Mouse (Mus musculus): ENCODE results near the gene Atxn1. TPM values are rescaled to one million over a fixed set of nuclear protein-coding genes. Genes with fewer than 3 reads are reported as not detected.
A peak's percentile ranks its signal among the peaks of the same experiment; 100 is the strongest.

Gene Atxn1
- polyA plus RNA-seq, 1 experiment from 2014 or later: 12.8 TPM

GRCm38 (mm10) chr13:45614762-45615161 lies 350.0 kb downstream of the Atxn1 start:
- WGBS: 47% methylated on average over 11 of the region's 11 CpGs
- H3K4me3 ChIP-seq: no peak overlapping the region
- no peak for ATAC-seq (replicated peaks)
- no peaks in the 10 kb centered on the region for H3K27me3 ChIP-seq
- no peak overlapping the region for H3K27ac ChIP-seq (replicated peaks)
- no peak overlapping the region for H3K4me2 ChIP-seq (replicated peaks)
- H3K9me3 ChIP-seq: no peaks in the 10 kb centered on the region
- peaks cover 8% of the 10 kb centered on the region for H3K4me1 ChIP-seq
- no peaks in the 10 kb centered on the region for H3K36me3 ChIP-seq
- no peak overlapping the region for H3K9ac ChIP-seq (replicated peaks)

- Histone ChIP-seq H3K9ac (replicated peaks) (no peak overlapping the region), H3K27me3 (no peaks in the 10 kb centered on the region), H3K27ac (replicated peaks) (no peak overlapping the region), H3K4me1 (peaks cover 8% of the 10 kb centered on the region), H3K4me2 (replicated peaks) (no peak overlapping the region), H3K36me3 (no peaks in the 10 kb centered on the region), H3K9me3 (no peaks in the 10 kb centered on the region), H3K4me3 (no peak overlapping the region)
- WGBS: 36% methylated on average over 5 of the region's 5 CpGs
- ATAC-seq (replicated peaks): 0 out of 2 replicates have a peak, but pooled peaks have one; percentile 26
These were observed 351.5 kb downstream of the Atxn1 start for GRCm38 (mm10) chr13:45613346-45613745.

GRCm38 (mm10) chr13:45611554-45611953 lies 353.3 kb downstream of the Atxn1 start:
- H3K4me2 ChIP-seq (replicated peaks): no peak overlapping the region
- no peaks in the 10 kb centered on the region for H3K27me3 ChIP-seq
- 69% methylated on average over 3 of the region's 3 CpGs for WGBS
- no peak overlapping the region for H3K4me3 ChIP-seq
- no peak overlapping the region for H3K27ac ChIP-seq (replicated peaks)
- H3K36me3 ChIP-seq: no peaks in the 10 kb centered on the region
- H3K4me1 ChIP-seq: peaks cover 8% of the 10 kb centered on the region
- no peak overlapping the region for H3K9ac ChIP-seq (replicated peaks)
- no peak for ATAC-seq (replicated peaks)
- no peaks in the 10 kb centered on the region for H3K9me3 ChIP-seq

- no peak for ATAC-seq (replicated peaks)
- no peak overlapping the region for H3K9ac ChIP-seq (replicated peaks)
- H3K27me3 ChIP-seq: no peaks in the 10 kb centered on the region
- H3K27ac ChIP-seq (replicated peaks): no peak overlapping the region
- no peaks in the 10 kb centered on the region for H3K36me3 ChIP-seq
- 30% methylated on average over 4 of the region's 4 CpGs for WGBS
- no peak overlapping the region for H3K4me3 ChIP-seq
- H3K9me3 ChIP-seq: no peaks in the 10 kb centered on the region
- no peak overlapping the region for H3K4me2 ChIP-seq (replicated peaks)
- peaks cover 1% of the 10 kb centered on the region for H3K4me1 ChIP-seq
These were observed 355.3 kb downstream of the Atxn1 start for GRCm38 (mm10) chr13:45609461-45609860.

- Histone ChIP-seq H3K4me2 (replicated peaks) (no peak overlapping the region), H3K36me3 (no peaks in the 10 kb centered on the region), H3K9me3 (no peaks in the 10 kb centered on the region), H3K27ac (replicated peaks) (no peak overlapping the region), H3K9ac (replicated peaks) (no peak overlapping the region), H3K27me3 (no peaks in the 10 kb centered on the region), H3K4me3 (no peak overlapping the region), H3K4me1 (no peaks in the 10 kb centered on the region)
- no peak for ATAC-seq (replicated peaks)
- WGBS: 98% methylated on average over 5 of the region's 5 CpGs
These were observed 356.2 kb downstream of the Atxn1 start for GRCm38 (mm10) chr13:45608593-45608992.

GRCm38 (mm10) chr13:45607946-45608345 lies 356.9 kb downstream of the Atxn1 start:
- no peaks in the 10 kb centered on the region for H3K9me3 ChIP-seq
- H3K4me1 ChIP-seq: no peaks in the 10 kb centered on the region
- 65% methylated on average over 2 of the region's 2 CpGs for WGBS
- ATAC-seq (replicated peaks): no peak
- no peak overlapping the region for H3K9ac ChIP-seq (replicated peaks)
- no peak overlapping the region for H3K4me3 ChIP-seq
- H3K36me3 ChIP-seq: no peaks in the 10 kb centered on the region
- no peaks in the 10 kb centered on the region for H3K27me3 ChIP-seq
- H3K4me2 ChIP-seq (replicated peaks): no peak overlapping the region
- H3K27ac ChIP-seq (replicated peaks): no peak overlapping the region

- Histone ChIP-seq H3K9ac (replicated peaks) (no peak overlapping the region), H3K4me3 (no peak overlapping the region), H3K4me2 (replicated peaks) (no peak overlapping the region), H3K27me3 (no peaks in the 10 kb centered on the region), H3K9me3 (no peaks in the 10 kb centered on the region), H3K36me3 (no peaks in the 10 kb centered on the region), H3K4me1 (peaks cover 9% of the 10 kb centered on the region; the same call in 1 of the 2 replicates), H3K27ac (replicated peaks) (no peak overlapping the region)
- WGBS: 91% methylated on average over 6 of the region's 6 CpGs
- ATAC-seq (replicated peaks): no peak
These were observed 361.2 kb downstream of the Atxn1 start for GRCm38 (mm10) chr13:45603636-45604035.

GRCm38 (mm10) chr13:45600443-45600842 lies 364.4 kb downstream of the Atxn1 start:
- Histone ChIP-seq H3K9me3 (no peaks in the 10 kb centered on the region), H3K9ac (replicated peaks) (no peak overlapping the region), H3K27me3 (no peaks in the 10 kb centered on the region), H3K36me3 (no peaks in the 10 kb centered on the region), H3K27ac (replicated peaks) (peak overlapping the region; percentile 12), H3K4me1 (peaks cover 10% of the 10 kb centered on the region; the same call in 1 of the 2 replicates), H3K4me3 (no peak overlapping the region), H3K4me2 (replicated peaks) (no peak overlapping the region)
- ATAC-seq (replicated peaks): no peak
- WGBS: 15% methylated on average over 6 of the region's 6 CpGs

GRCm38 (mm10) chr13:45599831-45600230 lies 365.0 kb downstream of the Atxn1 start:
- Histone ChIP-seq H3K4me3 (no peak overlapping the region), H3K36me3 (no peaks in the 10 kb centered on the region), H3K27me3 (no peaks in the 10 kb centered on the region), H3K4me1 (peaks cover 12% of the 10 kb centered on the region; the same call in 1 of the 2 replicates), H3K27ac (replicated peaks) (peak overlapping the region; percentile 12), H3K4me2 (replicated peaks) (no peak overlapping the region), H3K9ac (replicated peaks) (no peak overlapping the region), H3K9me3 (no peaks in the 10 kb centered on the region)
- WGBS: 14% methylated on average over 2 of the region's 2 CpGs
- ATAC-seq (replicated peaks): no peak

- H3K4me3 ChIP-seq: no peak overlapping the region
- H3K9me3 ChIP-seq: no peaks in the 10 kb centered on the region
- no peaks in the 10 kb centered on the region for H3K36me3 ChIP-seq
- H3K27me3 ChIP-seq: no peaks in the 10 kb centered on the region
- peaks cover 7% of the 10 kb centered on the region; the same call in 1 of the 2 replicates for H3K4me1 ChIP-seq
- H3K27ac ChIP-seq (replicated peaks): no peak overlapping the region
- H3K9ac ChIP-seq (replicated peaks): no peak overlapping the region
- WGBS: 66% methylated on average over 7 of the region's 7 CpGs
- no peak for ATAC-seq (replicated peaks)
- H3K4me2 ChIP-seq (replicated peaks): no peak overlapping the region
These were observed 369.4 kb downstream of the Atxn1 start for GRCm38 (mm10) chr13:45595416-45595815.

GRCm38 (mm10) chr13:45593914-45594313 lies 370.9 kb downstream of the Atxn1 start:
- H3K27me3 ChIP-seq: no peaks in the 10 kb centered on the region
- H3K9ac ChIP-seq (replicated peaks): no peak overlapping the region
- H3K9me3 ChIP-seq: no peaks in the 10 kb centered on the region
- 51% methylated on average over 1 of the region's 1 CpGs for WGBS
- H3K4me1 ChIP-seq: 0 out of 2 replicates have a peak, but pooled peaks cover 3% of the 10 kb centered on the region
- ATAC-seq (replicated peaks): no peak
- no peak overlapping the region for H3K4me3 ChIP-seq
- no peak overlapping the region for H3K27ac ChIP-seq (replicated peaks)
- H3K36me3 ChIP-seq: no peaks in the 10 kb centered on the region
- no peak overlapping the region for H3K4me2 ChIP-seq (replicated peaks)

GRCm38 (mm10) chr13:45590898-45591297 lies 373.9 kb downstream of the Atxn1 start:
- Histone ChIP-seq H3K4me3 (no peak overlapping the region), H3K4me2 (replicated peaks) (no peak overlapping the region), H3K4me1 (0 out of 2 replicates have a peak, but pooled peaks cover 3% of the 10 kb centered on the region), H3K27me3 (no peaks in the 10 kb centered on the region), H3K27ac (replicated peaks) (no peak overlapping the region), H3K9ac (replicated peaks) (no peak overlapping the region), H3K9me3 (no peaks in the 10 kb centered on the region), H3K36me3 (no peaks in the 10 kb centered on the region)
- no peak for ATAC-seq (replicated peaks)

GRCm38 (mm10) chr13:45583061-45583460 lies 381.7 kb downstream of the Atxn1 start:
- no peak overlapping the region for H3K27ac ChIP-seq (replicated peaks)
- no peaks in the 10 kb centered on the region for H3K36me3 ChIP-seq
- H3K4me2 ChIP-seq (replicated peaks): no peak overlapping the region
- no peak overlapping the region for H3K9ac ChIP-seq (replicated peaks)
- no peak for ATAC-seq (replicated peaks)
- H3K27me3 ChIP-seq: no peaks in the 10 kb centered on the region
- WGBS: 90% methylated on average over 5 of the region's 5 CpGs
- H3K4me3 ChIP-seq: no peak overlapping the region
- H3K9me3 ChIP-seq: no peaks in the 10 kb centered on the region
- no peaks in the 10 kb centered on the region for H3K4me1 ChIP-seq

Data from forebrain, embryonic 15.5 days (tissue).